Mouse (Mus musculus) right cerebral cortex, postnatal 25 days (tissue): ENCODE results near the gene Gm21209.
"Not testable (repeated sequence)": the region's sequence is repeated elsewhere in the genome, so short reads cannot be mapped to it uniquely, and the experiment has no call there.

Source experiments
- DNase-seq: peaks from one replicate; pipeline ENCODE4 v3.0.0; 2022

Gene Gm21209

GRCm38 (mm10) chrY:49570856-49571255 lies at the start of gene Gm21209:
Gene Gm21209 (plus strand): TSS chrY:49571156.
- not testable (repeated sequence) for DNase-seq
